Mouse (Mus musculus) forebrain, embryonic 13.5 days (tissue): Measurements from ENCODE around the gene Zfp622. TPM values are rescaled to one million over a fixed set of nuclear protein-coding genes. Genes with fewer than 3 reads are reported as not detected.

Experiments
- ATAC-seq: fragments of 200-750 bp; cut with Nextera tagmentation; 2 replicates; pipeline ENCODE4 v1.8.0; 2017
- H3K27ac ChIP-seq: fragments of 300-500 bp; sonication (generic); 2 replicates; pipeline ENCODE4 v1.5.1; 2015; ENCODE audit warnings: inconsistent platforms, mild to moderate bottlenecking, moderate library complexity
- H3K27me3 ChIP-seq: fragments of 300-500 bp; sonication (generic); 2 replicates; pipeline ENCODE4 v1.6.1; 2015; ENCODE audit warnings: mild to moderate bottlenecking, inconsistent platforms
- H3K36me3 ChIP-seq: fragments of 300-500 bp; sonication (generic); 2 replicates; pipeline ENCODE4 v1.6.1; 2015; ENCODE audit warnings: mild to moderate bottlenecking, inconsistent platforms; ENCODE audit not compliant: poor library complexity, severe bottlenecking
- H3K4me1 ChIP-seq: fragments of 300-500 bp; sonication (generic); 2 replicates; pipeline ENCODE4 v1.6.1; 2015; ENCODE audit warnings: inconsistent platforms
- H3K4me2 ChIP-seq: fragments of 300-500 bp; sonication (generic); 2 replicates; pipeline ENCODE4 v1.6.1; 2015; ENCODE audit warnings: inconsistent platforms, mild to moderate bottlenecking, moderate library complexity
- H3K4me3 ChIP-seq: fragments of 300-500 bp; sonication (generic); 2 replicates; pipeline ENCODE4 v1.5.1; 2015; ENCODE audit warnings: mild to moderate bottlenecking, inconsistent platforms
- H3K9ac ChIP-seq: fragments of 300-500 bp; sonication (generic); 2 replicates; pipeline ENCODE4 v1.6.1; 2015; ENCODE audit warnings: mild to moderate bottlenecking, inconsistent platforms
- H3K9me3 ChIP-seq: fragments of 300-500 bp; sonication (generic); replicated peaks from 2 replicates; pipeline ENCODE4 v1.6.1; 2016; ENCODE audit warnings: inconsistent platforms
- WGBS: fragments of 180-500 bp; shearing (Covaris S2); methylation state at CpG from one replicate; pipeline ENCODE4 v1.1.7; 2015; 5-methylcytosine and 5-hydroxymethylcytosine counted together
- microRNA-seq: library from miRNA; unstranded; fragments of <30 nt; microRNA quantifications from one replicate; pipeline ENCODE4, GENCODE M21; 2016
- polyA plus RNA-seq: library from polyadenylated mRNA; unstranded; fragments of >200 nt; fragmentation: Nextera tagmentation; extraction: Ambion mirVana; gene quantifications from 2 replicates; pipeline ENCODE4 v1.2.1, GENCODE M21; 2015

Gene Zfp622
- polyA plus RNA-seq, 1 experiment from 2014 or later, result 25.0 TPM

DNA sequence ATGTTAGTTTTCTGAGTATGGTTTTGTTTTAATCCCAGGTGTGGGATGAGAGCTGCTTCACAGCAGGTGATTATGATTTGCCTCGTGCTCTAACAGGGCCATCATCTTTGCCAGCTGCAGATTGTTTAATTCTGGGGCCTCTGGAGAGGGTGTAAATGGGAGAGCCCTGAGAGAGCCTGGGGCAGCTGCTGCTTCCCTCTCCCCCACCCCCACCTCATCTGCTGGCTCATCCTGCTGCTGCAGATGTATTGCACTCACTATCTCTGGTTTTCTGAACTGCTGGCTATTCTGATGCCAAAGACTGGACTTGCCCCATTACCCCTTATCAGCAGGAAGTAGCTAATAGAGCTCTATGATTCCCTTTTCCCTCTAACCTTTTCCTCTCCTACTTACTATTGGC is 56.4 kb downstream of the Zfp622 start:
- Histone ChIP-seq H3K9ac (no peak overlapping the region), H3K4me3 (no peak overlapping the region), H3K4me1 (no peaks in the 10 kb centered on the region), H3K36me3 (no peaks in the 10 kb centered on the region), H3K27me3 (no peaks in the 10 kb centered on the region), H3K27ac (no peak overlapping the region), H3K9me3 (no peaks in the 10 kb centered on the region), H3K4me2 (no peak overlapping the region)
- no peak for ATAC-seq
- WGBS, result 29% methylated on average over 1 of the region's 1 CpGs

DNA sequence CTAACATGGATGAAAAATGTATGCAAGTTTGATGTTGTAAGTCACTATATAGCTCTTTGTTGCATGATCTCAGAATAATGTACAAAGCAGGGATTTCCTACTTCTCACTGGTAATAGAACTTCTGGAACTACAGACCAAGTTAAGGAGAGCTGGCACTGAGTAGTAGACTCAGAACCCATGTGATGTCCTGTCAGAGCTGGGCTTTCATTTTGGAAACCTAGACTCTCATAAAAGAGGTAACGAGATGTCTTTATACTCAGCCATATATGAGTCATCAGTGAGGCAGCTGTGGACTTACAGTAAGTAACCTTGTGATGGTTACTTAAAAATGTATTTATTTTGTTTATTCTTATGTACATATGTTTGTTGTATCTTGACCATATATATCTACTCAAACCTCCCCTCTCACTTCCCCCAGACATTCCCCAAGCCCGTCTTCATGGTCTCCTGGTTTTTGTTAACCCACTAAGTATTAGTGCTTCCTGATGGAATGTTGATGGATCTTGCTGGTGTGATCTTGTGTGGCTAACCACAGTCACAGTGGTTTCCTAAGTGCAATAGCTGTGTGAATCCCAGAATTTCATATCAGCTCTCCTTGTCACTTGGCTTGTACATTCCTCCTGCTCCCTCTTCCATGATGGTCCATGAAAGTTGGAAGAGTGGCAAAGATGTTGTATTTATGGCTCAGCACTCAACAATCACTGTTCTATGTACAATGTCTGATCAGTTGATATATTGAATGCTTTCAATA is 57.2 kb downstream of the Zfp622 start:
- Histone ChIP-seq H3K4me2 (no peak overlapping the region), H3K27ac (no peak overlapping the region), H3K9me3 (no peaks in the 10 kb centered on the region), H3K4me1 (no peaks in the 10 kb centered on the region), H3K27me3 (no peaks in the 10 kb centered on the region), H3K9ac (no peak overlapping the region), H3K36me3 (no peaks in the 10 kb centered on the region), H3K4me3 (no peak overlapping the region)
- WGBS, result 87% methylated on average over 2 of the region's 2 CpGs
- ATAC-seq, result no peak

Small RNA genes within 50 kb of the gene (microRNA-seq; reads per million reads assigned to microRNA genes)
- gene Mir7212, result not detected

Other genes starting within 250 kb of the Zfp622 start
- 3.5 and 3.8 TPM in 2 replicates for gene Retreg1, start 141.2 kb upstream of the Zfp622 start, polyA plus RNA-seq